Mouse (Mus musculus) embryonic facial prominence, embryonic 14.5 days (tissue): ENCODE measurements around the gene Arhgap19. TPM values are rescaled to one million over a fixed set of nuclear protein-coding genes. Genes with fewer than 3 reads are reported as not detected.

Experiments
- ATAC-seq: fragments of 200-750 bp; cut with Nextera tagmentation; 2 replicates; pipeline ENCODE4 v1.8.0; 2017; ENCODE audit warnings: low read depth, moderate number of reproducible peaks, moderate TSS enrichment
- DNase-seq: peaks from one replicate; pipeline ENCODE4 v3.0.0-alpha.2; 2015; ENCODE audit warnings: low spot score
- H3K27ac ChIP-seq: fragments of 300-500 bp; sonication (generic); replicated peaks from 2 replicates; pipeline ENCODE4 v1.5.1; 2014; ENCODE audit warnings: low read depth, mild to moderate bottlenecking, low read length, moderate library complexity
- H3K27me3 ChIP-seq: fragments of 300-500 bp; sonication (generic); replicated peaks from 2 replicates; pipeline ENCODE4 v1.6.1; 2014; ENCODE audit warnings: low read length; ENCODE audit not compliant: control insufficient read depth, insufficient read depth
- H3K36me3 ChIP-seq: fragments of 300-500 bp; sonication (generic); 2 replicates; pipeline ENCODE4 v1.6.1; 2014; ENCODE audit warnings: low read length, mixed read lengths; ENCODE audit not compliant: control insufficient read depth, insufficient read depth
- H3K4me1 ChIP-seq: fragments of 300-500 bp; sonication (generic); 2 replicates; pipeline ENCODE4 v1.6.1; 2014; ENCODE audit warnings: antibody characterized with exemption, low read length; ENCODE audit not compliant: control insufficient read depth, insufficient read depth
- H3K4me2 ChIP-seq: fragments of 300-500 bp; sonication (generic); 2 replicates; pipeline ENCODE4 v1.6.1; 2014; ENCODE audit warnings: low read depth, mild to moderate bottlenecking, low read length, moderate library complexity, mixed read lengths
- H3K4me3 ChIP-seq: fragments of 300-500 bp; sonication (generic); 2 replicates; pipeline ENCODE4 v1.5.1; 2014; ENCODE audit warnings: low read depth, mild to moderate bottlenecking, low read length
- H3K9ac ChIP-seq: fragments of 300-500 bp; sonication (generic); 2 replicates; pipeline ENCODE4 v1.6.1; 2014; ENCODE audit warnings: low read depth, mild to moderate bottlenecking, low read length, moderate library complexity, mixed read lengths
- H3K9me3 ChIP-seq: fragments of 300-500 bp; sonication (generic); 2 replicates; pipeline ENCODE4 v1.6.1; 2016; ENCODE audit warnings: low read length; ENCODE audit not compliant: control insufficient read depth
- WGBS: fragments of 180-500 bp; shearing (Covaris S2); extraction: QIAGEN DNeasy Blood & Tissue Kit; methylation state at CpG from one replicate; pipeline ENCODE4 v1.1.7; 2014; 5-methylcytosine and 5-hydroxymethylcytosine counted together
- polyA plus RNA-seq: library from polyadenylated mRNA; unstranded; fragments of >200 nt; fragmentation: Nextera tagmentation; extraction: Ambion mirVana; gene quantifications from 2 replicates; pipeline ENCODE4 v1.2.1, GENCODE M21; 2014

Arhgap19 gene
- polyA plus RNA-seq, 1 experiment from 2014 or later, result 17.5 TPM

DNA sequence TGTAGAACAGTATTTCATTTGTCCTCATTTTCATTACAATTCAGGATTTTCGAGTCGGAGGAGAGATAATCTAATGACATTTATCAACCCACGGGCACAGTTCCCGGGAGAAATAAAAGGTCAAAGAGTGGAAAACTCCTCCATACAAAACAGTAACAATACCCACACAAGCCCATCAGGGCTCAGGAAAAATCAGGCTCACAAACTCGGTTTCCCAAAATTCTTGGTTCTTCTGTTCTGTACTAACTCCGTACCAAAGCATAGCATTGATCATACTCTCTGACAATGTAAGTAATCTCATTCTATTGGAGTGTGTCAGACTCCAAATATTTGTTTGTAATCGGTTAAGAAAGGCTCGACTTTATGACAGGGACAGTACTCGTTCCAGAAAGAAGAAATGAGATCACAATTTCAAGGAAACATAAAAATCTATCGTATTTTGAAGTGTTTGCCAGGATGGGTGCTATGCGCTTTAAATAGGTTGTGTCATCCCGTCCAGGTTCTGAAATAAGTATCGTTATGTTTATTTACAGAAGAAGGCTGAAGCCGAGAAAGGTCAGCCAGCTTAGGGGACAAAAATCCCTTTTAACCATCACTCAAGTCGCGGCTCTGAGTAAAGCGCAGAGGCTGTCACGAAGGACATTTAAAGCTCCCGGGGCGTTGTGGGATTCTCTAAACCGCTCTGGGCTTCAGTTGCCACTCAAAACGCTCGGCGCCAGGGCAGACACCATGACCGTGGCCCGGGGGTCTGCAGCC is 683 bp downstream of the Arhgap19 start:
- Histone ChIP-seq H3K4me1 (peaks cover 12% of the 10 kb centered on the region), H3K9ac (peak overlapping the region; percentile 85), H3K27ac (no peak overlapping the region; the same call in 1 of the 2 replicates), H3K9me3 (no peaks in the 10 kb centered on the region), H3K4me3 (peak overlapping the region; percentile 70), H3K4me2 (peak overlapping the region; percentile 75), H3K36me3 (no peaks in the 10 kb centered on the region), H3K27me3 (no peaks in the 10 kb centered on the region)
- ATAC-seq (no peak), DNase-seq (no peak)
- 5% methylated on average over 26 of the region's 26 CpGs for WGBS

DNA sequence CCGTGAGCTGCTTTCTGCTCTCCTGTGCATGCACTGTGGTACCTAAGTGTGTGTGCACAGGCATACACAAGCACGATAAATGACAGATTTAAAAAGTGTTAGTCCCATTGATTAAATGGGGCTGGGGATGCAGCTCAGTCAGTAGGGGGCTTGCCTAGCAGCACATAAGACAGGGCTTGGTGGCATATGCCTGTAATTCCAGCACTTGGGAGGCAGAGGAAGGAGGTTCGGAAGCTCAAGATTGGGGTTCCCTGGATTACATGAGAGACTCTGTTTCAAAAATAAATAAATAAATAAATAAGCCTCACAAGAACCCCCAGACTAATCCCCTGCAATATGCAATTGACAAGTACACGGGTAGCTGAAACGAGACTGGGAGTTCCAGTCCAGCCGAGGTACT is 1.4 kb downstream of the Arhgap19 start:
- no peaks in the 10 kb centered on the region for H3K27me3 ChIP-seq
- DNase-seq (no peak), ATAC-seq (no peak)
- 51% methylated on average over 6 of the region's 6 CpGs for WGBS
- H3K36me3 ChIP-seq, result no peaks in the 10 kb centered on the region
- H3K4me2 ChIP-seq, result peak overlapping the region; percentile 75
- no peak overlapping the region for H3K27ac ChIP-seq
- H3K9ac ChIP-seq, result 0 out of 2 replicates have a peak overlapping the region, but pooled peaks have one; percentile 85
- H3K9me3 ChIP-seq, result no peaks in the 10 kb centered on the region
- peak overlapping the region; percentile 70 for H3K4me3 ChIP-seq
- H3K4me1 ChIP-seq, result peaks cover 17% of the 10 kb centered on the region

DNA sequence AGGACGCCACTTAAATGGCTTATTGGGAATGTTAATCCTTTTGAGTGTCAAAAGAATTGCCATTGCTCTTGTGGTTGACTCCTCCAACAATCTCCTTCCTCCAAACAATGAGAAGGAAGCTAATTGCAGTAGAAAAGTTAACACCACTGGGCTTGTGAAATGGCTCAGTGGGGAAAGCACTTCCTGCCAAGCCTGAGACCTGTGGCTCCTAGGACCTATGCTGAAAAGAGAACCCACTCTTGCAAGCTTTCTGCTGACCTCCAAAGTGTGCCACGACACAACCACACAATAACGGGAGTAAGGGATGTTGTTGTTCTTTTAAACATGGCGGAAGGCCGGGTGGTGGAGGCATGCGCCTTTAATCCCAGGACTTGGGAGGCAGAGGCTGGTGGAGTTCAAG is 4.3 kb downstream of the Arhgap19 start:
- 87% methylated on average over 6 of the region's 6 CpGs for WGBS
- ATAC-seq, result no peak

DNA sequence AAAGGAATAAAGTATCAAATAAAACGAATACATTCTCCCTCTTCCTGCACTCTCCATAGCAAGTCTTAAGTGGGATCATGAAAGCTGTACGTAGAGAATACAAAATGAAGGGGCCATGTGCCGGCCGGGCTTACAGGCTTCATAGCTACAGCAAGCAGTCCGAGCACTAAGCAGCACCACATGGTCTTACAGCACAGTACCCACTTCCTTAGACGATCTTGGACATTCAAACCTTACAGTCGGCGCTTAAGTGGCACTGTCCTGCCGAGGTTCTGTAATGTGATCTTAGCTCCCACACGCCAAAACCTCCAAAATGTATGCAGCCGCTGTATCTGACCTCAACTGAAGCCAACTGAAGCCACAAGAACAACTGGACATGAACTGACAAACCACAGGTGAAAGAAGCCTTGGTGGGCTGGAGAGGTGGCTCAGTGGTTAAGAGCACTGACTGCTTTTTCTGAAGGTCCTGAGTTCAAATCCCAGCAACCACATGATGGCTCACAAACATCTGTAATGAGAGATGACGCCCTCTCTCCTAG is 5.0 kb downstream of the Arhgap19 start:
- no peak overlapping the region for H3K4me3 ChIP-seq
- H3K4me1 ChIP-seq, result peaks cover 17% of the 10 kb centered on the region
- H3K36me3 ChIP-seq, result no peaks in the 10 kb centered on the region
- no peak for ATAC-seq
- no peaks in the 10 kb centered on the region for H3K27me3 ChIP-seq
- peak overlapping the region; percentile 25; the same call in 1 of the 2 replicates for H3K4me2 ChIP-seq
- H3K27ac ChIP-seq, result 0 out of 2 replicates have a peak overlapping the region, but pooled peaks have one; percentile 23
- peak; percentile 28 for DNase-seq
- WGBS, result 52% methylated on average over 12 of the region's 12 CpGs
- no peaks in the 10 kb centered on the region for H3K9me3 ChIP-seq
- no peak overlapping the region for H3K9ac ChIP-seq

More for the DNA sequence above, 4.3 kb downstream of the Arhgap19 start:
- Histone ChIP-seq H3K4me1 (peaks cover 17% of the 10 kb centered on the region), H3K4me3 (no peak overlapping the region), H3K36me3 (no peaks in the 10 kb centered on the region), H3K27ac (no peak overlapping the region), H3K27me3 (no peaks in the 10 kb centered on the region), H3K9me3 (no peaks in the 10 kb centered on the region), H3K4me2 (no peak overlapping the region), H3K9ac (no peak overlapping the region)
- no peak for DNase-seq

DNA sequence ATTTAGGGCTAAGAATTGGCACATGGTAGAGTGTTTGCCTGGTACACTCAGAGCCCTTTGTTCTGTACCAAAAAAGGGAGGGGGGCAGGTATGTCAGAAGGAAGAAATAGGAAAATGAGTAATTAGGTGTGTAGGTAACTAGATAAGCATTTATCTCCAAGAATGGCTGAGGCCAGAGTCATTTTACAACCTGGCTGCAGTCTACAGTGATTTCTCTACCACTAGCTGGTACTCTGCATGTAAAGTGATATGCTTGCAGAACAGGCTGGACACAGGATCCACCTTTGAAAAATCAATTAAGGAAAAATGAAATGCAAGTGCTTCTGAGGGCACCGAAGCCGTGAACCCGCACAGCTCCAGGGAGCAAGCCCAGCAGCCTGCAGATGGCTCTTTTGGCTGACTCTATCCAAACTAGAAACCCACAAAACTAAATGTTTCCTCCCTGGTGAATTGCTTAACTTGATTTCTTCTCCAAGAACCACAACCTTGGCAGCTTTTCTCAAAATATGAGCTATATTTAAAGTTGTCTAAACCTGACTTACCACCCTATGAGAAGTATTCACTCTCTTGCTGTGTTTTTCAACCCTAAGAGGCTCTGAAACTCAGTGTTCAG is 5.6 kb downstream of the Arhgap19 start:
- no peak overlapping the region for H3K4me3 ChIP-seq
- H3K9ac ChIP-seq, result no peak overlapping the region
- 42% methylated on average over 3 of the region's 3 CpGs for WGBS
- no peaks in the 10 kb centered on the region for H3K27me3 ChIP-seq
- 0 out of 2 replicates have a peak overlapping the region, but pooled peaks have one; percentile 23 for H3K27ac ChIP-seq
- peak; percentile 87 for DNase-seq
- peak; percentile 51 for ATAC-seq
- peak overlapping the region; percentile 25; the same call in 1 of the 2 replicates for H3K4me2 ChIP-seq
- H3K9me3 ChIP-seq, result no peaks in the 10 kb centered on the region
- peaks cover 17% of the 10 kb centered on the region for H3K4me1 ChIP-seq
- no peaks in the 10 kb centered on the region for H3K36me3 ChIP-seq

DNA sequence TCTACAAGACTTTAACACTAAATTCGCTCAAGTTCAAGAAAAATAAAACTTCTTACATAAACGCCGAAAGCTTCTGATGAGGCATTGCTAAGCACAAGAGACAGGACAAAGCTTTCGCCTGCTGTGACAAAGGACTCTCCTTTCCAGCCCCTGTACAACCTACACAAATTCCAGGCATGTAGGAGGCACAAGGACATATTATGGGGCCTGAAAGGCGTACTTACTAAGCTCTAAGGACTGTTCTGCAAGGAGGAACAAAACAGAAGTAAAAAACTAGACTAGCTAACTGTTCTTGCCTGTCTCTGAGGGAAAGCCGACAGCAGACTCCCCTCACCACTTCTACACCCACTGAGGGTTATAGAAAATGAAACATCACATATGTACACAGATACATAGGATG is 6.9 kb downstream of the Arhgap19 start:
- DNase-seq (no peak), ATAC-seq (no peak)
- no peaks in the 10 kb centered on the region for H3K36me3 ChIP-seq
- H3K4me3 ChIP-seq, result no peak overlapping the region
- peaks cover 13% of the 10 kb centered on the region for H3K4me1 ChIP-seq
- no peak overlapping the region for H3K4me2 ChIP-seq
- no peaks in the 10 kb centered on the region for H3K9me3 ChIP-seq
- 81% methylated on average over 6 of the region's 6 CpGs for WGBS
- no peak overlapping the region for H3K27ac ChIP-seq
- H3K9ac ChIP-seq, result no peak overlapping the region
- no peaks in the 10 kb centered on the region for H3K27me3 ChIP-seq

DNA sequence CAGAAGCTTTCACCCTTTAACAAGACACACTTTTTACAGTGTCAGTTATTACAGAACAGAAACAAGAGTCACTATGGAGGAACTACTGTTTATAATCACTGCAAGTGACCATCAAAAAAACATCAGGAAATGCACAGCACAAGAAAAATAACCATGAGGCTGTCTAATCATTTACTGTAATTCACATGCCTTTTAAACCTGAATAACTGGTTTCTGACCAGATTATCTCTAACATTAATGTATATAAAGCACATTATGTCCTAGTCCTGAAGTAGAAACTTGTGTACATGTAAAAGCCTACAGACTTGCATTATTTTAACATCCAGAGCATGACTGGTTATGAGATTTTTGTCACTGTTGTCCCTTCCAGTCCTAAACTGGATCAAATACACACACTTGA is 7.8 kb downstream of the Arhgap19 start:
- Histone ChIP-seq H3K4me3 (no peak overlapping the region), H3K27ac (0 out of 2 replicates have a peak overlapping the region, but pooled peaks have one; percentile 7), H3K4me1 (peaks cover 12% of the 10 kb centered on the region), H3K27me3 (no peaks in the 10 kb centered on the region), H3K9ac (no peak overlapping the region), H3K9me3 (no peaks in the 10 kb centered on the region), H3K36me3 (no peaks in the 10 kb centered on the region), H3K4me2 (no peak overlapping the region)
- ATAC-seq, result no peak
- DNase-seq, result no peak

DNA sequence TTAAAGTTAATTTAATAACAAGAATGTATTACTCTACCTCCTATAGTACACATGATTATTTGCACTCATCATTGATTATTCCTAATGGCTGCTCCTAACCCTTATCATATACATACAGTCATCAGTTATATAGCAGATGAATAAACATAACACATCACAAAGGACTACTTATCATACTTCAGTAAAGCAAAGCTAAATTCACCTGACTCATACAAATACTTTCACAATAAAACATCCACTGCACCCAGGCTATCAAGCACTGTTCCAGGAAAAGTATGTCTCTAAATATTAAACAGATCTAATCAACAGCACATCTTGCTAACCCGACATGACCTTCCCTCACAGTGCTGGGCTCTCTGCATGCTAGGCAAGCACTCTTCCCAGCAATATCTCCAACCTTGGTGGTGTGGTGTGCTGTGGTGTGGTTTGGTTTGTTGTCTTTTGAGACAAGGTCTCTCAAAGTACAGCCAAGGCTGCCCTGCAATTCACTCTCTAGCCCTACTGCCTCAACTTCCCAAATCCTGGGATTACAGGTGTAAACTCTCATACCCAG is 8.8 kb downstream of the Arhgap19 start:
- no peaks in the 10 kb centered on the region for H3K36me3 ChIP-seq
- H3K4me1 ChIP-seq, result peaks cover 12% of the 10 kb centered on the region
- WGBS, result 81% methylated on average over 1 of the region's 1 CpGs
- no peak overlapping the region for H3K4me3 ChIP-seq
- DNase-seq (no peak), ATAC-seq (no peak)
- H3K9me3 ChIP-seq, result no peaks in the 10 kb centered on the region
- H3K4me2 ChIP-seq, result no peak overlapping the region
- no peaks in the 10 kb centered on the region for H3K27me3 ChIP-seq
- H3K27ac ChIP-seq, result no peak overlapping the region
- H3K9ac ChIP-seq, result no peak overlapping the region
